Mouse (Mus musculus) MEL (cell line): ENCODE data around the gene Spsb1. TPM values are rescaled to one million over a fixed set of nuclear protein-coding genes. Genes with fewer than 3 reads are reported as not detected.

Experiments
- DNase-seq: peaks from one replicate; pipeline ENCODE4 v3.0.0; 2011; ENCODE audit warnings: low read depth, low spot score
- H3K27ac ChIP-seq: 2 replicates; pipeline ENCODE4 v1.5.1; 2012; ENCODE audit warnings: low read depth, mild to moderate bottlenecking, control low read depth, low read length, moderate library complexity; ENCODE audit not compliant: control insufficient read depth
- H3K27me3 ChIP-seq, 2 experiments: fragments of 150-350 bp in 1 of 2; sonication (generic) in 1 of 2; 2 replicates each; pipeline ENCODE4 v1.6.1; 2012; ENCODE audit warnings: low read length in 2 of 2, mild to moderate bottlenecking in 2 of 2, improper control_type of control experiment in 1 of 2, moderate library complexity in 1 of 2; ENCODE audit not compliant: insufficient read depth in 2 of 2, control insufficient read depth in 1 of 2
- H3K36me3 ChIP-seq, 2 experiments: 2 replicates each; pipeline ENCODE4 v1.6.1; 2012 to 2014; ENCODE audit warnings: low read length in 2 of 2, improper control_type of control experiment in 1 of 2, inconsistent platforms in 1 of 2, mild to moderate bottlenecking in 1 of 2; ENCODE audit not compliant: insufficient read depth in 2 of 2, control insufficient read depth in 1 of 2
- H3K4me1 ChIP-seq, 2 experiments: fragments of 150-350 bp in 1 of 2; sonication (generic) in 1 of 2; 2 replicates each; pipeline ENCODE4 v1.6.1; 2012; ENCODE audit warnings: low read length in 2 of 2, improper control_type of control experiment in 1 of 2, mild to moderate bottlenecking in 1 of 2; ENCODE audit not compliant: insufficient read depth in 2 of 2, control insufficient read depth in 1 of 2
- H3K4me3 ChIP-seq, 2 experiments: fragments of 150-350 bp in 1 of 2; sonication (generic) in 1 of 2; 2 replicates each; pipeline ENCODE4 v1.5.1; 2012; ENCODE audit warnings: low read depth in 2 of 2, low read length in 2 of 2, mild to moderate bottlenecking in 2 of 2, moderate library complexity in 2 of 2, control low read depth in 1 of 2, improper control_type of control experiment in 1 of 2; ENCODE audit not compliant: control insufficient read depth in 1 of 2, insufficient read depth in 1 of 2
- H3K79me2 ChIP-seq: 2 replicates; pipeline ENCODE4 v1.6.1; 2012; ENCODE audit warnings: mild to moderate bottlenecking, low read length, moderate library complexity; ENCODE audit not compliant: control insufficient read depth, poor library complexity, insufficient read depth
- H3K9ac ChIP-seq: 2 replicates; pipeline ENCODE4 v1.6.1; 2012; ENCODE audit warnings: low read depth, mild to moderate bottlenecking, control low read depth, low read length, moderate library complexity; ENCODE audit not compliant: control insufficient read depth, poor library complexity, severe bottlenecking
- H3K9me3 ChIP-seq: fragments of 150-350 bp; sonication (generic); replicated peaks from 2 replicates; pipeline ENCODE4 v1.6.1; 2012; ENCODE audit warnings: mild to moderate bottlenecking, low read length, improper control_type of control experiment, moderate library complexity; ENCODE audit not compliant: insufficient read depth
- CHD1 ChIP-seq: IDR thresholded peaks from 2 replicates; pipeline ENCODE4 v1.6.1; 2012; ENCODE audit warnings: low read depth, mild to moderate bottlenecking, inconsistent platforms, low read length, improper control_type of control experiment
- ETS1 ChIP-seq: IDR thresholded peaks from 2 replicates; pipeline ENCODE4 v1.6.1; 2012; ENCODE audit warnings: low read depth, mild to moderate bottlenecking, inconsistent platforms, low read length, improper control_type of control experiment, moderate library complexity
- JUND ChIP-seq: IDR thresholded peaks from 2 replicates; pipeline ENCODE4 v1.6.1; 2011; ENCODE audit warnings: low read depth, mild to moderate bottlenecking, improper control_type of control experiment, low read length
- MAX ChIP-seq: IDR thresholded peaks from 2 replicates; pipeline ENCODE4 v1.6.1; 2011; ENCODE audit warnings: low read length, improper control_type of control experiment
- MAZ ChIP-seq: IDR thresholded peaks from 2 replicates; pipeline ENCODE4 v1.6.1; 2012; ENCODE audit warnings: low read depth, mild to moderate bottlenecking, inconsistent platforms, low read length, improper control_type of control experiment
- MEF2A ChIP-seq: IDR thresholded peaks from 2 replicates; pipeline ENCODE4 v1.6.1; 2014; ENCODE audit warnings: low read depth, mild to moderate bottlenecking, inconsistent platforms, low read length, improper control_type of control experiment; ENCODE audit not compliant: poor library complexity, insufficient replicate concordance, severe bottlenecking; ENCODE audit errors: extremely low read depth
- MYB ChIP-seq: IDR thresholded peaks from 2 replicates; pipeline ENCODE4 v1.6.1; 2011; ENCODE audit warnings: mild to moderate bottlenecking, low read depth, low read length, improper control_type of control experiment
- MYC ChIP-seq: IDR thresholded peaks from 2 replicates; pipeline ENCODE4 v1.6.1; 2011; ENCODE audit warnings: low read depth, mild to moderate bottlenecking, low read length, improper control_type of control experiment, moderate library complexity
- NELFE ChIP-seq: IDR thresholded peaks from 2 replicates; pipeline ENCODE4 v1.6.1; 2011; ENCODE audit warnings: low read depth, low read length, improper control_type of control experiment
- POLR2A ChIP-seq, 2 experiments: IDR thresholded peaks; 2 replicates each; pipeline ENCODE4 v1.6.1; 2011 to 2012; ENCODE audit warnings: low read length in 2 of 2, mild to moderate bottlenecking in 2 of 2, control low read depth in 1 of 2, improper control_type of control experiment in 1 of 2, low read depth in 1 of 2, moderate library complexity in 1 of 2; ENCODE audit not compliant: control insufficient read depth in 1 of 2, insufficient read depth in 1 of 2, poor library complexity in 1 of 2
- POLR2AphosphoS2 ChIP-seq: IDR thresholded peaks from 2 replicates; pipeline ENCODE4 v1.6.1; 2011; ENCODE audit warnings: low read length, improper control_type of control experiment
- POLR2AphosphoS5 ChIP-seq: IDR thresholded peaks from 2 replicates; pipeline ENCODE4 v1.6.1; 2012; ENCODE audit warnings: low read depth, borderline replicate concordance, mild to moderate bottlenecking, inconsistent platforms, low read length, moderate library complexity, mixed read lengths
- RAD21 ChIP-seq: IDR thresholded peaks from 2 replicates; pipeline ENCODE4 v1.6.1; 2011; ENCODE audit warnings: mild to moderate bottlenecking, low read depth, low read length, improper control_type of control experiment
- SMC3 ChIP-seq: IDR thresholded peaks from 2 replicates; pipeline ENCODE4 v1.6.1; 2011; ENCODE audit warnings: low read depth, low read length, improper control_type of control experiment
- TBP ChIP-seq: IDR thresholded peaks from 2 replicates; pipeline ENCODE4 v1.8.0; 2011; ENCODE audit warnings: low read depth, low read length, improper control_type of control experiment
- ZMIZ1 ChIP-seq: IDR thresholded peaks from 2 replicates; pipeline ENCODE4 v1.6.1; 2012; ENCODE audit warnings: low read depth, mild to moderate bottlenecking, inconsistent platforms, low read length, improper control_type of control experiment, moderate library complexity
- polyA plus RNA-seq, 2 experiments: library from polyadenylated mRNA; stranded (reverse) in 1 of 2; unstranded in 1 of 2; fragments of >175 nt in 1 of 2; fragments of >200 nt in 1 of 2; gene quantifications; 2 replicates each; pipeline versions ENCODE4 v1.2.1 to v1.2.4; 2012; ENCODE audit warnings: low replicate concordance in 2 of 2, low read depth in 1 of 2; ENCODE audit not compliant: insufficient read length in 2 of 2, insufficient read depth in 1 of 2, missing spikeins in 1 of 2
- total RNA-seq: library from RNA; depleted of rRNA; stranded (reverse); fragments of 300-350 nt; gene quantifications from 2 replicates; pipeline ENCODE4 v1.2.3, GENCODE M21; 2012

The Spsb1 gene
- total and polyA plus RNA-seq, 3 experiments, result 0.12 to 0.25 TPM; not detected in 1

GRCm38 (mm10) chr4:149853698-149854284, 101.1 kb downstream of the Spsb1 start:
- Histone ChIP-seq H3K27ac (no peak overlapping the region), H3K36me3 (peaks cover 0 to 7% of the 10 kb centered on the region in 2 experiments; a peak in 1 of 4 replicates), H3K4me3 (no peak overlapping the region), H3K9me3 (no peaks in the 10 kb centered on the region), H3K9ac (no peak overlapping the region), H3K79me2 (no peaks in the 10 kb centered on the region), H3K27me3 (peaks cover 0 to 5% of the 10 kb centered on the region in 2 experiments; a peak in 3 of 4 replicates), H3K4me1 (peaks cover 4 to 20% of the 10 kb centered on the region in 2 experiments; a peak in 3 of 4 replicates)
- DNase-seq, result peak; percentile 79
- TF ChIP-seq MYB (0 out of 2 replicates have a peak, but pooled peaks have one; percentile 7), TBP (peak; percentile 97), POLR2A (IDR thresholded peaks at IDR 0.05; ENCODE audit: control insufficient read depth in 1 of 2, insufficient read depth in 1 of 2, low read depth in 1 of 2, low read length in 2 of 2, poor library complexity in 1 of 2) (peak; percentile 68 to 95; a peak in 3 of 4 replicates), POLR2AphosphoS2 (peak; percentile 95), NELFE (peak; percentile 74), MEF2A (no peak), ETS1 (peak; percentile 60), MAZ (no peak), ZMIZ1 (peak; percentile 99)

GRCm38 (mm10) chr4:149851554-149851953, 103.3 kb downstream of the Spsb1 start:
- H3K4me3 ChIP-seq, result no peak overlapping the region
- H3K36me3 ChIP-seq, result peaks cover 0 to 7% of the 10 kb centered on the region in 2 experiments; a peak in 1 of 4 replicates
- TF ChIP-seq RAD21 (no peak), SMC3 (no peak), POLR2AphosphoS5 (no peak), MYC (no peak), NELFE (no peak), CHD1 (no peak), JUND (no peak), TBP (no peak), MYB (no peak), MAX (no peak)
- H3K4me1 ChIP-seq, result peaks cover 4 to 12% of the 10 kb centered on the region in 2 experiments; a peak in 3 of 4 replicates
- peaks cover 0 to 5% of the 10 kb centered on the region in 2 experiments; a peak in 3 of 4 replicates for H3K27me3 ChIP-seq
- no peak for DNase-seq
- H3K27ac ChIP-seq, result no peak overlapping the region
- H3K9ac ChIP-seq, result no peak overlapping the region
- H3K9me3 ChIP-seq, result no peaks in the 10 kb centered on the region
- H3K79me2 ChIP-seq, result no peaks in the 10 kb centered on the region
